8 mouse cellular contexts compared by ENCODE assay signal in genomic region chr2:180250930-180251611, GRCm38 (mm10). TPM values are rescaled to one million over a fixed set of nuclear protein-coding genes. Genes with fewer than 3 reads are reported as not detected.
DNase-seq lines count a peak whose midpoint lies in the region; ATAC-seq lines count a peak whose summit lies in the region.

No protein-coding gene starts in this region.

- H3K4me1 ChIP-seq in forebrain, embryonic 16.5 days (replicated peaks; ENCODE audit: control insufficient read depth, insufficient read depth, low read length): peaks cover 7% of the 10 kb centered on the region

- WGBS in forebrain, embryonic 16.5 days: 33% methylated on average over 11 of the region's 11 CpGs

- DNase-seq in NIH3T3 (ENCODE audit: low read depth): peak; percentile 91
- DNase-seq in cerebellum, adult 18-20 months: peak; percentile 88 to 89
- peak; percentile 77 to 87 for DNase-seq in layer of hippocampus, postnatal 14 days (ENCODE audit: low spot score in 2 of 2)
- DNase-seq in lung, postnatal 10 days: peak; percentile 86
- peak; percentile 78 for DNase-seq in retina, adult 2 months (ENCODE audit: low read depth, low spot score)
- DNase-seq in thymus, postnatal 36 days: peak; percentile 62 to 63

- H3K4me2 ChIP-seq in forebrain, embryonic 16.5 days (ENCODE audit: low read length): no peak overlapping the region

- H3K9ac ChIP-seq in forebrain, embryonic 16.5 days (replicated peaks; ENCODE audit: low read depth, low read length): peak overlapping the region; percentile 18

- H3K27me3 ChIP-seq in forebrain, embryonic 16.5 days (replicated peaks; ENCODE audit: control insufficient read depth, insufficient read depth, low read length): no peaks in the 10 kb centered on the region

- no peak overlapping the region for H3K4me3 ChIP-seq in forebrain, embryonic 16.5 days (replicated peaks; ENCODE audit: low read length)

- no peaks in the 10 kb centered on the region for H3K36me3 ChIP-seq in forebrain, embryonic 16.5 days (ENCODE audit: control insufficient read depth, insufficient read depth)

- peak; percentile 92 for ATAC-seq in forebrain, embryonic 16.5 days
- peak; percentile 92 to 96 for ATAC-seq in hematopoietic stem cell, adult 5-6 weeks (replicated peaks in 1 of 2; ENCODE audit: insufficient read depth in 1 of 2, low FRiP score in 2 of 2, low TSS enrichment in 1 of 2, low read depth in 1 of 2, poor library complexity in 2 of 2, severe bottlenecking in 2 of 2)

- H3K27ac ChIP-seq in forebrain, embryonic 16.5 days (ENCODE audit: low read length): no peak overlapping the region

- no peaks in the 10 kb centered on the region for H3K9me3 ChIP-seq in forebrain, embryonic 16.5 days (ENCODE audit: control insufficient read depth, low read length)

RNA-seq across cellular contexts. Expression of gene Rps21, which starts 6.1 kb away (rescaled TPM):
- 305 and 334 TPM in 2 replicates for polyA plus RNA-seq in forebrain, embryonic 16.5 days (2015; fragmentation: Nextera tagmentation; extraction: Ambion mirVana)
- total RNA-seq in hematopoietic stem cell, adult 5-6 weeks (2017): 2,895 and 4,157 TPM in 2 replicates
- 100 to 1,000 TPM; 571 to 582 TPM for total RNA-seq in layer of hippocampus, postnatal 14 days (2021)

RNA-seq across cellular contexts. Expression of gene Cables2, which starts 22.2 kb away (rescaled TPM):
- 16.1 and 18.5 TPM in 2 replicates for polyA plus RNA-seq in forebrain, embryonic 16.5 days (2015; fragmentation: Nextera tagmentation; extraction: Ambion mirVana)
- total RNA-seq in hematopoietic stem cell, adult 5-6 weeks (2017): 9.8 and 16.8 TPM in 2 replicates
- 10 to 100 TPM; 40.2 to 43.6 TPM for total RNA-seq in layer of hippocampus, postnatal 14 days (2021)

RNA-seq across cellular contexts. Expression of gene Lama5, which starts 25.4 kb away (rescaled TPM):
- polyA plus RNA-seq in forebrain, embryonic 16.5 days (2015; fragmentation: Nextera tagmentation; extraction: Ambion mirVana): 3.0 and 3.2 TPM in 2 replicates
- 0.20 and 1.9 TPM in 2 replicates for total RNA-seq in hematopoietic stem cell, adult 5-6 weeks (2017)
- total RNA-seq in layer of hippocampus, postnatal 14 days (2021): 10 to 100 TPM in 1 of 2 experiments, 1 to 10 TPM in 1; 7.3 to 10.7 TPM

RNA-seq across cellular contexts. Expression of gene Rbbp8nl, which starts 38.6 kb away (rescaled TPM):
- not detected in 2 replicates for polyA plus RNA-seq in forebrain, embryonic 16.5 days (2015; fragmentation: Nextera tagmentation; extraction: Ambion mirVana)
- not detected in 2 replicates for total RNA-seq in hematopoietic stem cell, adult 5-6 weeks (2017)
- total RNA-seq in layer of hippocampus, postnatal 14 days (2021): not detected
